Comparison of ENCODE assay signal across 25 mouse cellular contexts in the genomic region with DNA sequence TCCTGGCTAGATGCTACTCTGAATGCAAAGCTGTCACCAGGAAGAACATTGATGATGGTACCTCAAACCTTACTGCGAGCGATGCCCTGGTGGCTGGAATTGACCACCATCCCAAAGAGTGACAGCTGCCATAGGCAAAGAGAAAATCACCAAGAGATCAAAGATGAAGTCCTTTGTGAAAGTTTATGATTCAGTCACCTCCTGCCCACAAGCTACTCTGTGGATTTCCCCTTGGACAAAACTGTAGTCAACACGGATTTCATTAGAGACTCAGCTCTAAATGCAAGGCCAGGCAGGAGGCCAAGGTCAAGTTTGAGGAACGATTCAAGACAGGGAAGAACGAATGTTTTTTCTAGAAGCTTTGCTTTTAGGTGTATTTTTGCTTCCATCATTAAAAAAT. TPM values are rescaled to one million over a fixed set of nuclear protein-coding genes. Genes with fewer than 3 reads are reported as not detected.
DNase-seq lines count a peak whose midpoint lies in the region; ATAC-seq and TF ChIP-seq lines count a peak whose summit lies in the region.
"Had no signal": no experiment of that assay in that cellular context is flagged by ENCODE, and none has a peak within 500 bp of the region (broad histone marks: within the 10 kb centered on the region; RNA-seq: fewer than 3 reads in every experiment).

No protein-coding gene starts in this region.

- dilution Hi-C loops in CH12.LX (cut with MboI; ENCODE audit: extremely low pct_ligation_motif_present, extremely low pct_unique_long_range_greater_than_20kb, low sequenced_read_pairs) = no loop called here

- peak; percentile 72 for TF ChIP-seq EP300 in CH12.LX (IDR thresholded peaks at IDR 0.05; ENCODE audit: low read length)

- TF ChIP-seq RAD21 in CH12.LX (IDR thresholded peaks at IDR 0.05; ENCODE audit: low read depth, low read length) = no peak

- WGBS in intestine, embryonic 16.5 days = 84% methylated on average over 5 of the region's 5 CpGs
- WGBS in intestine, embryonic 15.5 days = 81% methylated on average over 5 of the region's 5 CpGs
- WGBS in intestine, postnatal 0 days = 77% methylated on average over 5 of the region's 5 CpGs

- H3K27me3 ChIP-seq in intestine, embryonic 16.5 days (replicated peaks; ENCODE audit: control insufficient read depth, insufficient read depth, low read length) = no peaks in the 10 kb centered on the region
- H3K27me3 ChIP-seq in intestine, embryonic 15.5 days (replicated peaks) = no peaks in the 10 kb centered on the region
- H3K27me3 ChIP-seq in CH12.LX (replicated peaks) = peaks cover 8% of the 10 kb centered on the region
- no peaks in the 10 kb centered on the region for H3K27me3 ChIP-seq in intestine, postnatal 0 days (replicated peaks; ENCODE audit: control insufficient read depth, insufficient read depth, low read length)
- H3K27me3 ChIP-seq: Patski had no signal

- TF ChIP-seq CTCF in CH12.LX (conservative IDR thresholded peaks at IDR 0.05 in 1 of 2, IDR thresholded peaks at IDR 0.05 in 1 of 2; ENCODE audit: low read depth in 2 of 2, low read length in 2 of 2) = no peak
- no peak for TF ChIP-seq CTCF in intestine, postnatal 0 days (IDR thresholded peaks at IDR 0.05; ENCODE audit: low read depth)

- peak; percentile 15 for DNase-seq in adrenal gland, postnatal 10 days
- no peak for DNase-seq in adrenal gland, postnatal 25 days
- DNase-seq in CH12.LX (ENCODE audit: extremely low read depth) = no peak
- DNase-seq in right cerebral cortex, postnatal 36 days (ENCODE audit: low spot score in 2 of 2) = no peak
- DNase-seq: adrenal gland, adult 8-10 months; adrenal gland, postnatal 14 days; adrenal gland, postnatal 36 days; B cell, adult 2 months; cerebellum, adult 11 months; cerebellum, adult 11-12 months; cerebellum, adult 18-20 months; cerebellum, adult 2 months; cerebellum, adult 8-10 months had no signal

- H3K4me2 ChIP-seq in intestine, embryonic 16.5 days (ENCODE audit: low read depth, low read length) = no peak overlapping the region
- no peak overlapping the region for H3K4me2 ChIP-seq in intestine, embryonic 15.5 days (replicated peaks)
- H3K4me2 ChIP-seq in CH12.LX (ENCODE audit: insufficient read depth, low read depth, poor library complexity, severe bottlenecking) = no peak overlapping the region
- H3K4me2 ChIP-seq in intestine, postnatal 0 days (replicated peaks; ENCODE audit: low read depth) = no peak overlapping the region

- no peak overlapping the region for H3K4me3 ChIP-seq in intestine, embryonic 16.5 days (ENCODE audit: low read length)
- H3K4me3 ChIP-seq in intestine, embryonic 15.5 days (replicated peaks) = no peak overlapping the region
- no peak overlapping the region for H3K4me3 ChIP-seq in CH12.LX (replicated peaks in 1 of 3; ENCODE audit: low read depth in 2 of 3, low read length in 2 of 3, poor library complexity in 1 of 3)
- H3K4me3 ChIP-seq in intestine, postnatal 0 days (ENCODE audit: low read depth, low read length) = no peak overlapping the region

- no peaks in the 10 kb centered on the region for H3K9me3 ChIP-seq in intestine, embryonic 16.5 days (ENCODE audit: control insufficient read depth, low read length)
- no peaks in the 10 kb centered on the region for H3K9me3 ChIP-seq in intestine, embryonic 15.5 days
- peaks cover 3% of the 10 kb centered on the region for H3K9me3 ChIP-seq in CH12.LX (replicated peaks; ENCODE audit: low read length)
- no peaks in the 10 kb centered on the region for H3K9me3 ChIP-seq in intestine, postnatal 0 days (ENCODE audit: control insufficient read depth)

- no peak for TF ChIP-seq POLR2A in CH12.LX (IDR thresholded peaks at IDR 0.05; ENCODE audit: low read depth, low read length)

- in situ Hi-C loops in CH12.LX (cut with MboI; ENCODE audit: low pct_ligation_motif_present, low pct_unique_long_range_greater_than_20kb, low sequenced_read_pairs) = loop anchor here (10.0 to 25.0 kb wide), 2 partner anchors 81 to 418 kb away; a partner anchor contains a TSS

- H3K79me2 ChIP-seq in CH12.LX (replicated peaks; ENCODE audit: control insufficient read depth, extremely low read depth, insufficient read depth, poor library complexity, severe bottlenecking) = no peaks in the 10 kb centered on the region

- H3K27ac ChIP-seq in intestine, embryonic 16.5 days (ENCODE audit: low read length) = peak overlapping the region; percentile 49; the same call in 1 of the 2 replicates
- no peak overlapping the region for H3K27ac ChIP-seq in intestine, embryonic 15.5 days
- H3K27ac ChIP-seq in CH12.LX (ENCODE audit: insufficient read depth, low read depth) = no peak overlapping the region
- peak overlapping the region; percentile 50; the same call in 1 of the 2 replicates for H3K27ac ChIP-seq in intestine, postnatal 0 days (ENCODE audit: low read depth, low read length)

- H3K9ac ChIP-seq in intestine, embryonic 16.5 days (ENCODE audit: low read depth, low read length) = no peak overlapping the region
- no peak overlapping the region for H3K9ac ChIP-seq in intestine, embryonic 15.5 days
- H3K9ac ChIP-seq in CH12.LX (ENCODE audit: insufficient read depth, low read depth) = no peak overlapping the region
- no peak overlapping the region for H3K9ac ChIP-seq in intestine, postnatal 0 days (ENCODE audit: low read depth, low read length)

- H3K4me1 ChIP-seq in intestine, embryonic 16.5 days (ENCODE audit: control insufficient read depth, insufficient read depth, low read length) = peaks cover 8% of the 10 kb centered on the region; the same call in 1 of the 2 replicates
- peaks cover 15% of the 10 kb centered on the region for H3K4me1 ChIP-seq in intestine, embryonic 15.5 days (replicated peaks)
- peaks cover 4 to 11% of the 10 kb centered on the region in 2 experiments; a peak in 3 of 4 replicates for H3K4me1 ChIP-seq in CH12.LX (ENCODE audit: control insufficient read depth in 1 of 2, insufficient read depth in 2 of 2)
- no peaks in the 10 kb centered on the region; the same call in none of the 2 replicates for H3K4me1 ChIP-seq in intestine, postnatal 0 days (replicated peaks; ENCODE audit: control insufficient read depth, insufficient read depth, low read length)

- no peak for ATAC-seq in intestine, embryonic 16.5 days
- ATAC-seq in intestine, embryonic 15.5 days = no peak
- ATAC-seq in intestine, postnatal 0 days = no peak
- ATAC-seq in frontal cortex, adult (ENCODE audit: low TSS enrichment) = no peak
- ATAC-seq: activated CD4-positive, CD25-positive, alpha-beta regulatory T cell, adult 4 months; CD4-positive, CD25-positive, alpha-beta regulatory T cell, adult 4 months; Patski had no signal

- no peaks in the 10 kb centered on the region for H3K36me3 ChIP-seq in intestine, embryonic 16.5 days (ENCODE audit: control insufficient read depth, insufficient read depth, low read length)
- H3K36me3 ChIP-seq in intestine, embryonic 15.5 days = no peaks in the 10 kb centered on the region
- no peaks in the 10 kb centered on the region for H3K36me3 ChIP-seq in CH12.LX (replicated peaks in 1 of 2; ENCODE audit: control insufficient read depth in 1 of 2, insufficient read depth in 1 of 2, low read length in 1 of 2)
- no peaks in the 10 kb centered on the region for H3K36me3 ChIP-seq in intestine, postnatal 0 days (ENCODE audit: control insufficient read depth, insufficient read depth)
- H3K36me3 ChIP-seq: G1E had no signal

TF ChIP-seq in CH12.LX, 34 proteins besides CTCF, POLR2A, EP300 and RAD21:
- TF ChIP-seq MEF2A (IDR thresholded peaks at IDR 0.05; ENCODE audit: borderline replicate concordance, low read depth, low read length) (no peak), IRF4 (IDR thresholded peaks at IDR 0.05; ENCODE audit: low read depth, low read length) (peak; percentile 75; the same call in 1 of the 2 replicates)

RNA-seq across cellular contexts. Expression of a gene that starts 18.8 kb away (rescaled TPM):
- total RNA-seq in adrenal gland, postnatal 10 days (2021) = 10 to 100 TPM; 77.8 to 79.6 TPM
- total RNA-seq in adrenal gland, postnatal 25 days (2021) = 65.5 and 70.8 TPM in 2 replicates
- 41.5 and 46.8 TPM in 2 replicates for polyA plus RNA-seq in intestine, embryonic 16.5 days (2015; fragmentation: Nextera tagmentation; extraction: Ambion mirVana)
- 50.0 and 54.2 TPM in 2 replicates for polyA plus RNA-seq in intestine, embryonic 15.5 days (2015; fragmentation: Nextera tagmentation; extraction: Ambion mirVana)
- 8.4 and 10.0 TPM in 2 replicates for total RNA-seq in CH12.LX (2012; rRNA removed)
- 6.0 and 7.1 TPM in 2 replicates for total RNA-seq in CH12.LX (2014; rRNA removed)
- 16.5 and 21.6 TPM in 2 replicates for polyA plus RNA-seq in CH12.LX (2012; ENCODE audit: insufficient read length, low read depth)
- 22.2 TPM in 2 replicates for polyA plus RNA-seq in intestine, postnatal 0 days (2015; fragmentation: Nextera tagmentation; extraction: Ambion mirVana)

RNA-seq across cellular contexts. Expression of a gene that starts 19.4 kb away (rescaled TPM):
- under 1 TPM; 0.15 to 0.55 TPM for total RNA-seq in adrenal gland, postnatal 10 days (2021)
- total RNA-seq in adrenal gland, postnatal 25 days (2021) = 0.61 TPM in 1 of 2 replicates, not detected in the other
- not detected in 2 replicates for polyA plus RNA-seq in intestine, embryonic 16.5 days (2015; fragmentation: Nextera tagmentation; extraction: Ambion mirVana)
- polyA plus RNA-seq in intestine, embryonic 15.5 days (2015; fragmentation: Nextera tagmentation; extraction: Ambion mirVana) = 0.08 and 0.16 TPM in 2 replicates
- total RNA-seq in CH12.LX (2012; rRNA removed) = 0.08 TPM in 2 replicates
- total RNA-seq in CH12.LX (2014; rRNA removed) = not detected in 2 replicates
- not detected in 2 replicates for polyA plus RNA-seq in CH12.LX (2012; ENCODE audit: insufficient read length, low read depth)
- polyA plus RNA-seq in intestine, postnatal 0 days (2015; fragmentation: Nextera tagmentation; extraction: Ambion mirVana) = 0.08 and 0.09 TPM in 2 replicates
- total RNA-seq: ES-E14 had no signal
- polyA plus RNA-seq: activated CD4-positive, CD25-positive, alpha-beta regulatory T cell, adult 4 months; brain, embryonic 14.5 days; C2C12; CD4-positive, CD25-positive, alpha-beta regulatory T cell, adult 4 months had no signal

RNA-seq across cellular contexts. Expression of a gene that starts 50.4 kb away (rescaled TPM):
- total RNA-seq in adrenal gland, postnatal 10 days (2021) = under 1 TPM; 0.51 to 0.55 TPM
- total RNA-seq in adrenal gland, postnatal 25 days (2021) = 1.1 TPM in 2 replicates
- polyA plus RNA-seq in intestine, embryonic 16.5 days (2015; fragmentation: Nextera tagmentation; extraction: Ambion mirVana) = 0.22 and 0.26 TPM in 2 replicates
- polyA plus RNA-seq in intestine, embryonic 15.5 days (2015; fragmentation: Nextera tagmentation; extraction: Ambion mirVana) = 0.28 and 0.34 TPM in 2 replicates
- total RNA-seq in CH12.LX (2012; rRNA removed) (not detected in 2 replicates), CH12.LX (2014; rRNA removed) (not detected in 2 replicates)
- polyA plus RNA-seq in CH12.LX (2012; ENCODE audit: insufficient read length, low read depth) = not detected in 2 replicates
- polyA plus RNA-seq in intestine, postnatal 0 days (2015; fragmentation: Nextera tagmentation; extraction: Ambion mirVana) = 0.24 and 0.29 TPM in 2 replicates
- total RNA-seq: MEL had no signal
- polyA plus RNA-seq: activated CD4-positive, CD25-positive, alpha-beta regulatory T cell, adult 4 months; CD4-positive, CD25-positive, alpha-beta regulatory T cell, adult 4 months; G1E; Patski had no signal

Comparison
In these comparisons a context has a peak if more than half of its experiments do, and no peak if none do; other contexts are left out.
1. H3K27ac ChIP-seq: peak in intestine, embryonic 16.5 days (single experiment) and intestine, postnatal 0 days (single experiment); none in intestine, embryonic 15.5 days (single experiment) and CH12.LX (single experiment).